Mouse (Mus musculus) thymus, adult 18-20 months (tissue): Measurements from ENCODE around the gene Lpin2.

Source experiments
- DNase-seq, 2 experiments: peaks; one replicate each; pipeline ENCODE4 v3.0.0; 2022; ENCODE audit warnings: mixed read lengths in 2 of 2

Gene Lpin2

DNA sequence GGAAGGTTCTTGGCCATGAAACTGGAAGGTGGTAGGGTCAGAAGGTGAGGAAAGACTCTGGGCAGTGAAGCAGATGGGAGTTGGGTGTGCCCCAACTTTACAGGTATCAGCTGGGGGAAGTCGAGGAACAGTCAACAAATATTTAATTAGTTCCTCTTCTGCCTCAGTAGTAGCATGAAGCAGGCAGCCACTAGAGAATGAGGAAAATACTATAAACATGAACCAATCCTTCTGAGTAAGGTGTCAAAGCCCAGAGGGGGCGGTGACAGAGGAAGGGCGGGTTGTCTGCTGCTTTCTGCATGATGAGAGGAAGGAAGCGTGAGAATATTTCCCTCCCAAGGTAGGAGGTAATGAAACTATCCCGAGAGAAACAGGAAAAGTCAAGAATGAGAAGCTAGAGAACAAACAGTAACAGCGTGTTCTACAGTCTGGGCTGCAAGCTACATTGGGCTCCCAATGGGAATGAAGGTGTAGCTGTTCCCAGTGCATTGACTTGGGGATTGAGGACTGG is at the start of gene Lpin2:
Gene Lpin2 (plus strand): TSS at position 350 of the 511 bp plus-strand sequence.
- DNase-seq, result peak in 1 of 2 experiments; percentile 39

GRCm38 (mm10) chr17:71132856-71133439 is 49.4 kb upstream of the Lpin2 start:
- DNase-seq, result no peak

DNA sequence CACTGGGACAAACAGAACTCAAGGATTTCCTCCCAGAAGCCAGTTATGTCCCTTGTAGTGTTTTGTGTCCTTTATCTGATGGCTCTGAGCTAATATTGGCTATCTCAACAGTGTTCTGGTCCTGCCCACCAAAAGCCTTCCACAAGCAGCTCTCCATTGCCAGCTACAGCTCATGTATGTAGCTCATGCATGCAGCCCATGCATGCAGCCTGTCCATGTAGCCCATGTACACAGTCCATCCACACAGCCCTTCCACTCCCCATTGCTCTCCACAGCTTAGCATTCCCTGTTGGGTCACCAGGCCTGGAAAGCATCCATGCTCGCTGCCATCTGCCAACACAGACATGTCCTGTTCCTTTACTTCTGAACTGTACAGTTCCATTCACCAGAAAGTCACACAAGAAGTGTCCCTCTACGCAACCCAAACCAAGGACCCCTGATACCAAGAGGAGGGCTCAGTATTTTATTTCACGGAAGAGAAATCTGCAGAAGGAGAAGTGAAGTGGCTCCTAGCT is 47.9 kb upstream of the Lpin2 start:
- no peak for DNase-seq

DNA sequence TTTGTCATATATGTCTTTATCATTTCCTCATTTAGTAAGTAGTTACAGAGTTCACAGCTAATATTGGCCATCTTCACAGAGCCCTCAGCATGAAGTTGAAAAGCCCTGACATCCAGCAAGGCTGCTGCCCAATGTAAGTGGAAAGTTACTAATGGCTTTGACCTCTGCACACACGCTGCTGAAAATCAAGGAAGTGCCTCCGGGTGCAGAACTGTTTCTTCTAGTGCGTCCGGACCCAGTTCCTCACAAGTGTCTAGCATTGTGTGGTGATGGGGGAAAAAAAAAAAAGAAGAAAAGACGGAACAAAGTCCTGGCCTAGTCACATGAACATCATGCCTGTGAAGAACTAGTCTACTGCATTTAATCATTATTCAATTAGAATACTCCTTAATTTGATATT is 47.3 kb upstream of the Lpin2 start:
- no peak for DNase-seq

DNA sequence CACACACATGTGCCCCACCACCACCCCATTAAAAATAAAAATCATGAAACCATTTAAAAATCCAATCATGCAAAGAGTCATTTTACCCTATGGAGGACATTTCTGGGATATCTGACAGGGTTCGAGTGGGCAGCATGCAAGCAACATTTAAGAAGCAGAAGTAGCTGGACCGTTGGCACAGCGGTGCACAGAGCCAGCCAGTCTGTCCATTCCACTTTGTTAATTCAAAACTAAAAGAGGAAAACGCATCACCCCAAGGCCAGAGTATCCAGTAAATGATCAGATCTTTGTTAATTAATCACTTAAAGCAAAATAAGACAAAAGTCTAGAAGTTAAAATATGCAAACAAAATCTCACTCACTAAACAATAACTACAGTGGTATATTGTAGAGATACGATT is 46.5 kb upstream of the Lpin2 start:
- DNase-seq, result no peak

DNA sequence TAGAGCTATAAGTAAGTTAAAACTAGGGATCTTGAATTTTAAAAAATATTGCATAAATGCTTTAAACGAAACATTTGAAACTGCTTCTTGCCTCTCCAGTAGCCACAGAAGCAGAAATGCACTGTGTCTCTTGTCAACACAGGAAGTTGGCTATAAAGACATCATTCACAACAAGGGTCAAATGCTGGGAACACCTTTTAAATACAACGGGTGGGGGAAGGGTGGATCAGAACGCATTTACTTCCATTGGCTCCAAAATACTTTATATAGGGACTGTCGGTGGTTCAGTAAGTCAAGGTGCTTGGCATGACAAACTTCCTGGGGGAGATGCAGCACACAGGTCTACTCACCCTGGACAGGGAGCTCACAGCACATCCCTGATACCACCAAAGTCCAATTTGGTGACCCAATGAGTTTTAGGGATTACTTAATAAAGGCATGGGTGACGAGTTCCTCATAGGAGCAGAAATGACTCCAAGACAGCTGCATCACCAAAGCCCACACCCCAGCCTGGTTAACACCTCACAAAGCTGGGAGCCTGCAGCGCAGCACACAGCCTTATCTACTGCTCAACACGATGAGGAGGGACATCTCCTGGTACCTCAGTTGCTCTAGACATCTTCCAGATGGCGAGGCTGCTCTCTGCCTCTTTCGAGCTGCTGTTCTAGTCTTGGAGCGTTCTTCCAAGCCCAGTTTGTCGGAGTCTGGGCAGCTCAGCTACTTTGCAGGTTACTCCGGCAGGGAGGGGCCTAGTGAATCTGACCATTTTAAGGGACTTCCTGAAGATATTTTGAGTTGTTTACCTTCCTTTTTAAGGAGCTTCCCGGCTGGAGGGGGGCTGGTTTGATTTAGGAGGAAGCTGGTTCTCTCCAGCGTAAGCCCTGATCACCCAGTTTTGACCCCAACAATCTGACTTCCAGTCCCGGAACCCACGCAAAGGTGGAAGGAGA is 45.7 kb upstream of the Lpin2 start:
- no peak for DNase-seq

- no peak for DNase-seq
These were observed 45.0 kb upstream of the Lpin2 start for GRCm38 (mm10) chr17:71137334-71137721.

- no peak for DNase-seq
These were observed 40.3 kb upstream of the Lpin2 start for GRCm38 (mm10) chr17:71142068-71142467.

GRCm38 (mm10) chr17:71143155-71143554 is 39.2 kb upstream of the Lpin2 start:
- no peak for DNase-seq

DNA sequence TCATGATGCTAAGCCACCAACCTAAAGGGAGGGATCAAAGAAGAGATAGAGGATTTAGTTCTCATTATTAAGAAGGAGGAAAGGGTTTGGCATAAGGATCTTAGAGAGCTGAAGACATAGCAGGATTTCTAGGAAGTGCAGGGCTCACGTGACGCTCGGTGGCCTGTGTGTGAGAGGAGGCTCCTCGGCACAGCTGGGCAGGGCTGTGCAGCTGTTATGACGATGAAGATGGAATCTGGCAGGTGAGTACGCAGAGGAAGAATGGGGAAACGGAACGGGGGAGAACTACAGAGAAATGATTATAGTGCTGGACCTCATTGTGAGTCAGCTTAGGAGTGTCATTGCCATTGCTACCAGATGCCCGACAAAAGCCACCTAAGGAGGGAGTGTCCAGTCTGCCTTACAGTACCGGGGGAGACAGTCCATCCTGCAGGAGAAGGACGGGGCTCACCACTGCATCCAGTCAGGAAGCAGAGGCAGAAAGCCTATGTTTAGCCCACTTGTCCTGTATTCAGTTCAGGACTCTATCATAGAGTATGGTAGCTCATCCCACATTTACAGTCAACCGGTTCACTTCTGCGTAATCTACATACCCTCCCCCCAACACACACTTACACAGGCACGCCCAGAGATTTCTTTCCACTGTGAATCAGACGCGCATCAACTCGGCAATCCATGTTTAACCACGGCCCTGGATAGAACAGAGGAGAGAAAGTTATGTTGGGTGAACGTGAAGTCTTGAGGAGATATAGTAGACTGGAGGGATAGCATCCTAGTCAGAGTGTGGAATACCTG is 37.8 kb upstream of the Lpin2 start:
- DNase-seq, result no peak

- no peak for DNase-seq
These were observed 37.0 kb upstream of the Lpin2 start for GRCm38 (mm10) chr17:71145248-71145961.

- no peak for DNase-seq
These were observed 29.0 kb upstream of the Lpin2 start for GRCm38 (mm10) chr17:71153356-71153755.

- DNase-seq, result no peak
These were observed 27.1 kb upstream of the Lpin2 start for GRCm38 (mm10) chr17:71155271-71155670.

- no peak for DNase-seq
These were observed 23.2 kb upstream of the Lpin2 start for GRCm38 (mm10) chr17:71159152-71159567.

- no peak for DNase-seq
These were observed 22.6 kb upstream of the Lpin2 start for GRCm38 (mm10) chr17:71159720-71160119.

DNA sequence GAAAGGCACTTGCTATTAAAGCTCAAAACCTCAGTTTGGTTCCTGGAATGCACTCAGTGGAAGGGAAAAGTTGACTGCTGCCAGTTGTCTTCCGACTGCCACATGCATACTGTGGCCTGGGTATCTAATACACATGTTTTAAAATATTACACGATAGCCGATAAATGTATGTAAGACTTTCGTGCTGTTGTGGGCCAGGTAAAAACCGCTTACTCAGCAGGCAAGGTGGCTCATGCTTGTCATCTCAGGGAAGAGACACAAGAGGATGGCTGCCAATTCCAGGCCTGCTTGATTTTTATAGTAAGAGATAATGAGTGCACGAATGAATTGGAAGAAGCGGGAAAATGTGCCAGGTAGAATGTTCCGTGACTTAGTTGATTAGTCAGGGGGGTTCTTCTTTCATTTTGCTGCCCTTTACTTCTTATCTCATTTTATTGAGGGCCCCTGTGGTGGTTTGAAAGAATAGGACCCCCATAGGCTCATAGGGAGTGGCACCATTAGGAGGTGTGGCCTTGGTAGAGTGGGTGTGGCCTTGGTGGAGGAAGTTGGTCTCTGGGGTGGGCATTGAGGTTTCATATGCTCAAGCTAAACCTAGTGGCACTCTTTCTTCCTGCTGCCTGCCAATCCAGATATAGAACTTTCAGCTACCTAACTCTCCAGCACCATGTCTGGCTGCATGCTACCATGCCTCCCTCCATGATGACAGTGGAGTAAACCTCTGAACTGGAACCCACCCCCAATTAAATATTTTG is 21.9 kb upstream of the Lpin2 start:
- no peak for DNase-seq

DNA sequence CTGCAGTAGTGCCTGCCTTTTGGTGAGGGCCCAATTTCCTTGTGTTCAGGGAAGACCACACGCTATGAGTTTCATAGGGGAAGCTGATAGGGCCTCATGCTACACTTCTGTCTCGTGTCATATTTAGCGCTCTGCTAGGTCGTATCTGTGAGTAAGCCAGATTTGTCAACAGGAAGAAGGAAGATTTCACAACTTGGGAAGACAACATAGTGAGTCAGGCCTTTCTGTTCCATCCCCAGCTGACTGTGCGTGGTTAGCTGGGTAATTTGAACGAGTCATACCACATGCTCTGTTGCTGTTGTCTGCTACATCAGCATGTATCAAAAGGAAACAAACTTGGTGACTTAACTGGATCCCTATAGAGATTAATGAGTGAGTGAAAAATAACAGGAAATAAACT is 17.4 kb upstream of the Lpin2 start:
- no peak for DNase-seq

GRCm38 (mm10) chr17:71168205-71168815 is 14.1 kb upstream of the Lpin2 start:
- no peak for DNase-seq

DNA sequence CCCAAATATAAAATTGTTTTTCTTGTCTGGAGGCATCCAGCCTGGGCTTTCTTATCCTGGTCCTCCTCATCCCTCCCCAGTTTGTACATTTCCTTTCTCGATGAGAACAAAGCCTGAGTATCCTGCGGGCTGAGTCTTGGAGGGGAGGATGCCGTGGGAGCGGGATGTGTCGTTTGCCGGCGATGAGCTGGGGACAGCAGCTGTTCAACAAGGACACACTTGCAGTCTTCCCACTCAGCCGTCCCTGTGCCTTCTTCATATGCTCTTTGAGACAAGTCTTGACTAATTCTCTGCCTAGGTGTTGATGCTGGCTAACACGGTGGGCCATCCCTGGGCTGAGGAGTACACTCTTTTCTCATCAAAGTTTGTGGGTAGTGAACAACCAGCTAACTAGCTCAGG is 13.5 kb upstream of the Lpin2 start:
- no peak for DNase-seq

DNA sequence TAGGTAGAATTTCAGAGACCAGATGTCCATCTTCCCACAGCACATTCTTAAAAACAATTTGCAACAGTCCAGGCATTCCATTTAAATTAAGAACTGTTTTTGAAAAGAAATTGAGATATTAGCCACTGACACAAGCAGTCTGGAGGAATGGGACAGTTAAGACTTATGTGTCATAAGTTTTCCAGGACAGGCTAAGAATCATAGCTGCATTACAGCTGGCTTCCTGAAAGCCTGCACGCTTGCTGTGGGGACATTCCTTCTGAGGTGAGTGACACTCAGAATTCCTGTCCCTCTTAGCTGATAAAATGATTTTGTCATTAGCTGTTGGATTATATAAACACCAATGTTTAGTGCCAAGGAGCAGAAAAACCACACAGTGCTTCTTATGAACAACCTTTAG is 12.7 kb upstream of the Lpin2 start:
- DNase-seq, result no peak

DNA sequence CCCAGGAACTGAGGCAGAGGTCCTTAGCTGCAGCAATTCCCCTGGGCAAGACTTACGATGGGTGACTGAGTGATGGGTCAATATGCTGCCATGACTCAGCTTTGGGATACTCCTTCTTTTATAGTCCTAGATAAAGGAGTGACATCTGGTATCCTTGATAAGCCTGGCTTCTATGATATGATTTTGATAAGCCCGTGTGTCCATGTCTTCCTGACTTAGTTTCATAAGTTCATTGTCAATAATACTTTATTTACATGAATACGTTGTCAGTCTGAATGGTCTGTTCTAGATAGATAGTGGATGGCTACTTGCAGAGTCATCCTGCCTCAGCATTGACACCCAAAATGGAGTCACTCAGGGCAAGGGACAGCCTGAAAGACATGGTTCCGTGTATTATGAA is 11.2 kb upstream of the Lpin2 start:
- no peak for DNase-seq
